Mouse (Mus musculus) E14TG2a.4 (cell line): Measurements from ENCODE around the gene Matn1.

Experiments
- CTCF ChIP-seq: conservative IDR thresholded peaks from 2 replicates; pipeline ENCODE4 v1.5.1; 2014; ENCODE audit warnings: low read length
- NANOG ChIP-seq: IDR thresholded peaks from 2 replicates; pipeline ENCODE4 v1.6.1; 2014; ENCODE audit warnings: borderline replicate concordance, low read length, mixed read lengths

DNA sequence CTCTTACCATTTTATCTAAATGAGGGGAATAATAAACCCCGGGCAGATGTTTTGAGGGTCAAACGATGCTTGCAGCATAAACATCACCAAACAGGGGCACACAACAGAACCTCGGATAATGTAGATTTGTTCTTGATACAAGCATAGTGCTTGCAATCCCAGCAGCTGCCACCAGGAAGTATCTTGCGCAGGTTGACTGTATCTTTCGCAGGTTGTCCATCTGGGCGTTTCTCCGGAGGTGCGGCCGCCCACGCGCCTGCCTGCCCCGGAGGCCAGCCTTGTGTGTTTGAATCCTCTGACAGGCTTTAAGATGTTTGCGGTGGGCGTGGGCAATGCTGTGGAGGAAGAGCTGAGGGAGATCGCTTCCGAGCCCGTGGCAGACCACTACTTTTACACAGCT is 8.3 kb downstream of the Matn1 start:
- TF ChIP-seq CTCF = peak; percentile 52
- TF ChIP-seq NANOG = no peak
